Mouse (Mus musculus) intestine, embryonic 16.5 days (tissue): ENCODE results near the gene Appl1. TPM values are rescaled to one million over a fixed set of nuclear protein-coding genes. Genes with fewer than 3 reads are reported as not detected.

Experiments
- ATAC-seq: fragments of 200-750 bp; cut with Nextera tagmentation; 2 replicates; pipeline ENCODE4 v1.8.0; 2017; ENCODE audit warnings: moderate TSS enrichment, moderate library complexity
- H3K27ac ChIP-seq: fragments of 300-500 bp; sonication (generic); 2 replicates; pipeline ENCODE4 v1.5.1; 2014; ENCODE audit warnings: mild to moderate bottlenecking, low read length
- H3K27me3 ChIP-seq: fragments of 300-500 bp; sonication (generic); replicated peaks from 2 replicates; pipeline ENCODE4 v1.6.1; 2014; ENCODE audit warnings: low read length, control low read depth, mixed read lengths; ENCODE audit not compliant: control insufficient read depth, insufficient read depth
- H3K36me3 ChIP-seq: fragments of 300-500 bp; sonication (generic); 2 replicates; pipeline ENCODE4 v1.6.1; 2014; ENCODE audit warnings: low read length, control low read depth; ENCODE audit not compliant: control insufficient read depth, insufficient read depth
- H3K4me1 ChIP-seq: fragments of 300-500 bp; sonication (generic); 2 replicates; pipeline ENCODE4 v1.6.1; 2014; ENCODE audit warnings: low read length, control low read depth, mixed read lengths; ENCODE audit not compliant: control insufficient read depth, insufficient read depth
- H3K4me2 ChIP-seq: fragments of 300-500 bp; sonication (generic); 2 replicates; pipeline ENCODE4 v1.6.1; 2014; ENCODE audit warnings: low read depth, low read length, control low read depth
- H3K4me3 ChIP-seq: fragments of 300-500 bp; sonication (generic); 2 replicates; pipeline ENCODE4 v1.5.1; 2014; ENCODE audit warnings: mild to moderate bottlenecking, low read length
- H3K9ac ChIP-seq: fragments of 300-500 bp; sonication (generic); 2 replicates; pipeline ENCODE4 v1.6.1; 2014; ENCODE audit warnings: low read depth, low read length
- H3K9me3 ChIP-seq: fragments of 300-500 bp; sonication (generic); 2 replicates; pipeline ENCODE4 v1.6.1; 2016; ENCODE audit warnings: low read length, control low read depth; ENCODE audit not compliant: control insufficient read depth
- WGBS: fragments of 180-500 bp; shearing (Covaris S2); extraction: QIAGEN DNeasy Blood & Tissue Kit; methylation state at CpG from one replicate; pipeline ENCODE4 v1.1.7; 2014; 5-methylcytosine and 5-hydroxymethylcytosine counted together
- polyA plus RNA-seq: library from polyadenylated mRNA; unstranded; fragments of >200 nt; fragmentation: Nextera tagmentation; extraction: Ambion mirVana; gene quantifications from 2 replicates; pipeline ENCODE4 v1.2.1, GENCODE M21; 2015

Appl1 gene
- polyA plus RNA-seq, result 20.6 and 21.0 TPM in 2 replicates

- ATAC-seq, result no peak
- H3K4me3 ChIP-seq, result peak within 1 kb of the TSS; percentile 78
- WGBS, result 39% methylated on average over 10 of the region's 10 CpGs
These were observed at the start of gene Appl1 for GRCm38 (mm10) chr14:26971106-26971789. Appl1 (minus strand) TSS chr14:26971232.

GRCm38 (mm10) chr14:27019850-27020249 is 48.8 kb upstream of the Appl1 start:
- H3K27ac ChIP-seq, result no peak overlapping the region
- H3K4me2 ChIP-seq, result no peak overlapping the region
- no peaks in the 10 kb centered on the region for H3K9me3 ChIP-seq
- WGBS, result 79% methylated on average over 14 of the region's 14 CpGs
- H3K9ac ChIP-seq, result no peak overlapping the region
- H3K27me3 ChIP-seq, result no peaks in the 10 kb centered on the region
- ATAC-seq, result no peak
- H3K4me1 ChIP-seq, result no peaks in the 10 kb centered on the region
- no peak overlapping the region for H3K4me3 ChIP-seq
- H3K36me3 ChIP-seq, result no peaks in the 10 kb centered on the region

More at GRCm38 (mm10) chr14:26971106-26971789, at the start of gene Appl1:
- Histone ChIP-seq H3K27me3 (no peaks in the 10 kb centered on the region), H3K4me1 (peaks cover 8% of the 10 kb centered on the region), H3K9ac (peak within 1 kb of the TSS; percentile 83), H3K4me2 (peak within 1 kb of the TSS; percentile 68), H3K36me3 (no peaks in the 10 kb centered on the region), H3K27ac (peak within 1 kb of the TSS; percentile 74), H3K9me3 (no peaks in the 10 kb centered on the region)

GRCm38 (mm10) chr14:27017936-27018335 is 46.9 kb upstream of the Appl1 start:
- Histone ChIP-seq H3K4me3 (no peak overlapping the region), H3K4me1 (no peaks in the 10 kb centered on the region), H3K4me2 (no peak overlapping the region), H3K9ac (no peak overlapping the region), H3K27ac (no peak overlapping the region), H3K9me3 (no peaks in the 10 kb centered on the region), H3K36me3 (no peaks in the 10 kb centered on the region), H3K27me3 (no peaks in the 10 kb centered on the region)
- 89% methylated on average over 2 of the region's 2 CpGs for WGBS
- ATAC-seq, result no peak

- no peaks in the 10 kb centered on the region for H3K36me3 ChIP-seq
- H3K27ac ChIP-seq, result no peak overlapping the region
- H3K4me3 ChIP-seq, result no peak overlapping the region
- no peak overlapping the region for H3K9ac ChIP-seq
- no peak for ATAC-seq
- H3K9me3 ChIP-seq, result no peaks in the 10 kb centered on the region
- H3K4me2 ChIP-seq, result no peak overlapping the region
- no peaks in the 10 kb centered on the region for H3K27me3 ChIP-seq
- H3K4me1 ChIP-seq, result no peaks in the 10 kb centered on the region
- WGBS, result 45% methylated on average over 4 of the region's 4 CpGs
These were observed 42.6 kb upstream of the Appl1 start for GRCm38 (mm10) chr14:27013658-27014057.

- H3K36me3 ChIP-seq, result no peaks in the 10 kb centered on the region
- H3K9ac ChIP-seq, result no peak overlapping the region
- ATAC-seq, result no peak
- H3K9me3 ChIP-seq, result no peaks in the 10 kb centered on the region
- no peak overlapping the region for H3K27ac ChIP-seq
- WGBS, result 74% methylated on average over 5 of the region's 5 CpGs
- H3K4me1 ChIP-seq, result no peaks in the 10 kb centered on the region
- no peaks in the 10 kb centered on the region for H3K27me3 ChIP-seq
- no peak overlapping the region for H3K4me3 ChIP-seq
- no peak overlapping the region for H3K4me2 ChIP-seq
These were observed 40.5 kb upstream of the Appl1 start for GRCm38 (mm10) chr14:27011561-27011960.

- H3K27ac ChIP-seq, result no peak overlapping the region
- H3K4me2 ChIP-seq, result no peak overlapping the region
- no peak overlapping the region for H3K9ac ChIP-seq
- no peaks in the 10 kb centered on the region for H3K27me3 ChIP-seq
- H3K9me3 ChIP-seq, result no peaks in the 10 kb centered on the region
- ATAC-seq, result no peak
- no peak overlapping the region for H3K4me3 ChIP-seq
- H3K4me1 ChIP-seq, result no peaks in the 10 kb centered on the region
- no peaks in the 10 kb centered on the region for H3K36me3 ChIP-seq
- 42% methylated on average over 6 of the region's 6 CpGs for WGBS
These were observed 34.9 kb upstream of the Appl1 start for GRCm38 (mm10) chr14:27005937-27006336.

- H3K4me2 ChIP-seq, result no peak overlapping the region
- H3K4me1 ChIP-seq, result no peaks in the 10 kb centered on the region
- H3K9ac ChIP-seq, result no peak overlapping the region
- H3K4me3 ChIP-seq, result no peak overlapping the region
- H3K27ac ChIP-seq, result no peak overlapping the region
- no peaks in the 10 kb centered on the region for H3K9me3 ChIP-seq
- H3K36me3 ChIP-seq, result no peaks in the 10 kb centered on the region
- ATAC-seq, result no peak
- 64% methylated on average over 7 of the region's 7 CpGs for WGBS
- no peaks in the 10 kb centered on the region for H3K27me3 ChIP-seq
These were observed 33.9 kb upstream of the Appl1 start for GRCm38 (mm10) chr14:27004906-27005305.

GRCm38 (mm10) chr14:27000386-27000785 is 29.4 kb upstream of the Appl1 start:
- no peak overlapping the region for H3K4me2 ChIP-seq
- 8% methylated on average over 11 of the region's 11 CpGs for WGBS
- H3K9me3 ChIP-seq, result no peaks in the 10 kb centered on the region
- H3K36me3 ChIP-seq, result no peaks in the 10 kb centered on the region
- H3K9ac ChIP-seq, result no peak overlapping the region
- no peak overlapping the region for H3K4me3 ChIP-seq
- ATAC-seq, result no peak
- no peak overlapping the region for H3K27ac ChIP-seq
- H3K27me3 ChIP-seq, result no peaks in the 10 kb centered on the region
- no peaks in the 10 kb centered on the region for H3K4me1 ChIP-seq

- Histone ChIP-seq H3K36me3 (no peaks in the 10 kb centered on the region), H3K9ac (no peak overlapping the region), H3K27me3 (no peaks in the 10 kb centered on the region), H3K4me1 (peaks cover 4% of the 10 kb centered on the region), H3K27ac (no peak overlapping the region), H3K4me2 (no peak overlapping the region), H3K4me3 (no peak overlapping the region), H3K9me3 (no peaks in the 10 kb centered on the region)
- no peak for ATAC-seq
These were observed 25.2 kb upstream of the Appl1 start for GRCm38 (mm10) chr14:26996257-26996656.
